Mouse (Mus musculus) forebrain, embryonic 15.5 days (tissue): ENCODE data around the gene Msantd2. TPM values are rescaled to one million over a fixed set of nuclear protein-coding genes. Genes with fewer than 3 reads are reported as not detected.

Source experiments
- ATAC-seq: fragments of 200-750 bp; cut with Nextera tagmentation; replicated peaks from 2 replicates; pipeline ENCODE4 v1.8.0; 2017; ENCODE audit warnings: mild to moderate bottlenecking, moderate TSS enrichment, moderate library complexity
- H3K27ac ChIP-seq: fragments of 300-500 bp; sonication (generic); replicated peaks from 2 replicates; pipeline ENCODE4 v1.5.1; 2015; ENCODE audit warnings: mild to moderate bottlenecking, inconsistent platforms
- H3K27me3 ChIP-seq: fragments of 300-500 bp; sonication (generic); 2 replicates; pipeline ENCODE4 v1.6.1; 2015; ENCODE audit warnings: inconsistent platforms
- H3K36me3 ChIP-seq: fragments of 300-500 bp; sonication (generic); 2 replicates; pipeline ENCODE4 v1.6.1; 2015; ENCODE audit warnings: mild to moderate bottlenecking, inconsistent platforms
- H3K4me1 ChIP-seq: fragments of 300-500 bp; sonication (generic); 2 replicates; pipeline ENCODE4 v1.6.1; 2015; ENCODE audit warnings: inconsistent platforms
- H3K4me2 ChIP-seq: fragments of 300-500 bp; sonication (generic); replicated peaks from 2 replicates; pipeline ENCODE4 v1.6.1; 2015; ENCODE audit warnings: mild to moderate bottlenecking, inconsistent platforms
- H3K4me3 ChIP-seq: fragments of 300-500 bp; sonication (generic); 2 replicates; pipeline ENCODE4 v1.5.1; 2015; ENCODE audit warnings: mild to moderate bottlenecking, inconsistent platforms
- H3K9ac ChIP-seq: fragments of 300-500 bp; sonication (generic); replicated peaks from 2 replicates; pipeline ENCODE4 v1.6.1; 2015; ENCODE audit warnings: mild to moderate bottlenecking, inconsistent platforms
- H3K9me3 ChIP-seq: fragments of 300-500 bp; sonication (generic); 2 replicates; pipeline ENCODE4 v1.6.1; 2016; ENCODE audit warnings: inconsistent platforms
- WGBS: fragments of 180-500 bp; shearing (Covaris S2); methylation state at CpG from one replicate; pipeline ENCODE4 v1.1.7; 2015; ENCODE audit warnings: mixed read lengths; 5-methylcytosine and 5-hydroxymethylcytosine counted together
- polyA plus RNA-seq: library from polyadenylated mRNA; unstranded; fragments of >200 nt; fragmentation: Nextera tagmentation; extraction: Ambion mirVana; gene quantifications from 2 replicates; pipeline ENCODE4 v1.2.1, GENCODE M21; 2015

Msantd2 gene
- polyA plus RNA-seq, 1 experiment from 2014 or later: 34.1 TPM

DNA sequence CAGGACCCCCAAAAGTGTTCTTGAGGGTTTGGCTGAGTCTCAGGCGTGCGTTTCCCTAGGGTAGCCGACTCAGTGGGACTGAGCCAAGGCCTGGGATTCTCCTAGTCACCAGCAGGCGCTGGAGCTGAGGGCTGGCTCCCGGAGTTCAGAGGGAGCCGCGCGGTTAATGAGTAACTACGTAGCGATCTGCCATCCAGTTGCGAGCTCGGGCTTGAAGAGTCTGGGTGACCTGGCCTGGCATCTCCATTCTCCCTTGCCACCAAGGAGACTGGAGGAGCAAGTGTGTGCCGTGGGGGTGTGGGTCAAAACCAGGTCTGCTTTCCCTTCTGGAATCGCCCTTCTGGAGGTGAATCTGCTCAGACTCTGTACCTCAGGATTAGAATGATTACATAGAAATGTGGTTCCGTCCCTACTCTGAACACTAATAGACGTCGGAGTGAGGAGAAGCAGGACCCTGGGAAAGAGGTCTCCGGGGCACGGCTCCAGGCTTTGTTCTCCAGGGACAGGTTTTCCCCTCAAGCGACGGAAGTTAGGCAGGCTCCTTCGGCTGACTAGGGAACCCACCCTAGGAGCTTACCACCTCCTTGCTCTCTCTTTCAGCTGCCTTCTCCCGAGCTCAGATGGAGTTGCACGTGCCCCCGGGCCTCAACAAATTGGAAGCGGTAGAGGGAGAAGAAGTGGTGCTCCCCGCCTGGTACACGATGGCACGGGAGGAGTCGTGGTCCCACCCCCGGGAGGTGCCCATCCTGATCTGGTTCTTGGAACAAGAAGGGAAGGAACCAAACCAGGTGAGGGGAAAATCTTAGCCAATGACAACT, 42.0 kb downstream of the Msantd2 start:
- peak overlapping the region; percentile 43 for H3K9ac ChIP-seq
- H3K4me1 ChIP-seq: peaks cover 21% of the 10 kb centered on the region
- WGBS: 3% methylated on average over 31 of the region's 31 CpGs
- H3K36me3 ChIP-seq: no peaks in the 10 kb centered on the region
- peak overlapping the region; percentile 4; the same call in 1 of the 2 replicates for H3K27ac ChIP-seq
- peak overlapping the region; percentile 31 for H3K4me3 ChIP-seq
- peak; percentile 81 for ATAC-seq
- H3K27me3 ChIP-seq: peaks cover 57% of the 10 kb centered on the region
- H3K9me3 ChIP-seq: no peaks in the 10 kb centered on the region
- H3K4me2 ChIP-seq: peak overlapping the region; percentile 53

DNA sequence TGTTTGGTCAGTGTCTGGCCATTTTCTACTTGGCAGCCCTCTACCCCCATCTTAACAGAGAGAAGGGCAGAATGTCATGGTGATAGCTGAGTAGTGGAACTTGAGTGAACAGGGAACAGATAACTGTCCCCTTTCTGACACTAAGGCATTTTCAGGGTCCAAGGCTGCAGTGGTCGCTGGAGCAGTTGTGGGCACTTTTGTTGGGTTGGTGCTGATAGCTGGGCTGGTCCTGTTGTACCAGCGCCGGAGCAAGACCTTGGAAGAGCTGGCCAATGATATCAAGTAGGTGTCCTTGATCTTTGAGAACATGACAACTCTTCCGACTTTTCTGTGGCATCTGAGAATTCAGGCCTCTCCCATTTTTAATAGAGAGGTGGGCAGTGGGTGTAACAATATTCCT, 47.7 kb downstream of the Msantd2 start:
- Histone ChIP-seq H3K4me1 (no peaks in the 10 kb centered on the region), H3K9me3 (no peaks in the 10 kb centered on the region), H3K4me3 (no peak overlapping the region), H3K9ac (no peak overlapping the region), H3K27me3 (peaks cover 2% of the 10 kb centered on the region; the same call in 1 of the 2 replicates), H3K4me2 (no peak overlapping the region), H3K27ac (no peak overlapping the region), H3K36me3 (no peaks in the 10 kb centered on the region)
- ATAC-seq: no peak
- WGBS: 84% methylated on average over 4 of the region's 4 CpGs

DNA sequence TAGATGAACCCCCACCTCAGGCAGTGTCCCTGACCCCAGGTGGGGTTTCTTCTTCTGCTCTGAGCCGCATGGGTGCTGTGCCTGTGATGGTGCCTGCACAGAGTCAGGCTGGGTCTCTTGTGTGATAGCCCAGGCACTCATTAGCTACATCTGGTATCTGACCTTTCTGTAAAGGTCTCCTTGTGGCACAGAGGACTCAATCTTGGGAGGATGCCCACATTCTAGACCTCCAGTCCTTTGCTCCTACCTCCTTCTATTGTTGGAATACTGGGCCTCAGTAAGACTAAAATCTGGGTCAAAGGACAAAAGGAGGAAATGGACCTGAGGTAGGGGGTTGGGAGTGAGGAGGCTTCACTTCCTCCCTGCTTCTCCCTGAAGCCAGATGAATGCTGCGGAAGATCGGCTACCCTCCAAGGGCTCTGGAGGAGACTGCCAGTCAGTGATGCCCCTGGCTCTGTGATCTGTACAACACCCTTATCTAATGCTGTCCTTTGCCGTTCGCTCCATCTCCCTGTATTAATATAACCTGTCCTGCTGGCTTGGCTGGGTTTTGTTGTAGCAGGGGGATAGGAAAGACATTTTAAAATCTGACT, 48.6 kb downstream of the Msantd2 start:
- Histone ChIP-seq H3K27me3 (no peaks in the 10 kb centered on the region), H3K4me1 (no peaks in the 10 kb centered on the region), H3K36me3 (no peaks in the 10 kb centered on the region), H3K4me3 (no peak overlapping the region), H3K27ac (no peak overlapping the region), H3K9ac (no peak overlapping the region), H3K9me3 (no peaks in the 10 kb centered on the region), H3K4me2 (no peak overlapping the region)
- no peak for ATAC-seq
- 84% methylated on average over 5 of the region's 5 CpGs for WGBS

DNA sequence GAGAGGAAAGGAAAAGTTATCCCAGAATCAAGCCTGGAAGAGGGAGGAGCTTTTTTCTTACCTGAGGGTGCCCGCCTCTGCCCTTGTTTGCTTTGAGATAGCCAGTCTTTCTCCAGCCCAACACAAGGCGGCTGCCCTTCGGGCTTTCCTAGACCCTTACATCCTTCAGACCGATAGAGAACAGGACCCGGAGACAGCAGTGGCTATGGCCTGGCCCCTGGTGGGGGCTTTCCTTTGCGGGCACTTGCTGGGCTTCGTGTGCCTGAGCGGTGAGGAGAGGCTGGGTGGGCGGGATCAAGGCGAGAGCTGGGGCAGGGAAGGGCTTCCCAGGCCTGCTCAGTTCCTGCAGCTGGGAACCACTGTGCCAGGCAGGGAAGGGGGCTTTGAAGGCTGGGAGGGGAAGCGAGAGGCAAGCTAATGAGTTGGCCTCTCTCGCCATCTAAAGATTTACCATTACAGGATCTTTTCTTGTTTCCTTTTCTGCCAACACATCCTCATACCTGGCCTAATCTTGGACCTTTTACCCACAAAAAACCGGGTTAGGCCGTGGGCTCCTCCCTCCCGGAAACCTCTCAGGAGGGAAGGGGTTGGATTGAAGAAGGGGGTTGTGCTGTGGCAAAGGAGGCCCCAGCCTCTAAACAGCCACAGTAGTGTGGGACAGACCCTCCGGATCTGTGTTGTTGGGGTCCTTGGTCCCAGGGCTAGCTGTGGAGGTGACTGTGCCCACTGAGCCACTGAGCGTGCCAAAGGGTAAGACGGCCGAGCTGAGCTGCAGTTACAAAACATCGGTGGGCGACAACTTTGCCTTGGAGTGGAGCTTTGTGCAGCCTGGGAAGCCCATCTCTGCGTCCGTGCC, 50.3 kb downstream of the Msantd2 start, which contains the start of gene Vsig2:
Gene Vsig2 (plus strand): TSS at position 86 of the 856 bp plus-strand sequence.
- Histone ChIP-seq H3K4me1 (peaks cover 4% of the 10 kb centered on the region), H3K27ac (no peak within 1 kb of the TSS), H3K9ac (no peak within 1 kb of the TSS), H3K9me3 (no peaks in the 10 kb centered on the region), H3K36me3 (no peaks in the 10 kb centered on the region), H3K27me3 (peaks cover 6% of the 10 kb centered on the region), H3K4me3 (no peak within 1 kb of the TSS), H3K4me2 (no peak within 1 kb of the TSS)
- WGBS: 49% methylated on average over 22 of the region's 23 CpGs
- ATAC-seq: no peak

DNA sequence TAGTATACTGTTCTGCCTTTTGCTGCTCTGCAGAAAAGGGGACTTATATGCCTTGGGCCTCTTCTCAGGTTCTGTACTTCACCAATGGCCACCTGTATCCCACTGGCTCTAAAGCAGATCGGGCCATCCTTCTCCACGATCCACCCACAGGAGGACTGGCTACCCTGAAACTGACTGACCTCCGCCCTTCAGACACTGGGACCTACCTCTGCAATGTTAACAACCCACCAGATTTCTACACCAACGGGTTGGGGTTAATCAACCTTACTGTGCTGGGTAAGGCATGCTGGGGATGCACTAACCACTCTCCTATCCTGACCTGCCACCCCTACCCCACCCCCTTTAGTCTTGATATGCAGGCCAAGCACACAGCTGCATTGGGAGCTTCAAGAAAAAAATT, 51.1 kb downstream of the Msantd2 start:
- peaks cover 9% of the 10 kb centered on the region for H3K27me3 ChIP-seq

DNA sequence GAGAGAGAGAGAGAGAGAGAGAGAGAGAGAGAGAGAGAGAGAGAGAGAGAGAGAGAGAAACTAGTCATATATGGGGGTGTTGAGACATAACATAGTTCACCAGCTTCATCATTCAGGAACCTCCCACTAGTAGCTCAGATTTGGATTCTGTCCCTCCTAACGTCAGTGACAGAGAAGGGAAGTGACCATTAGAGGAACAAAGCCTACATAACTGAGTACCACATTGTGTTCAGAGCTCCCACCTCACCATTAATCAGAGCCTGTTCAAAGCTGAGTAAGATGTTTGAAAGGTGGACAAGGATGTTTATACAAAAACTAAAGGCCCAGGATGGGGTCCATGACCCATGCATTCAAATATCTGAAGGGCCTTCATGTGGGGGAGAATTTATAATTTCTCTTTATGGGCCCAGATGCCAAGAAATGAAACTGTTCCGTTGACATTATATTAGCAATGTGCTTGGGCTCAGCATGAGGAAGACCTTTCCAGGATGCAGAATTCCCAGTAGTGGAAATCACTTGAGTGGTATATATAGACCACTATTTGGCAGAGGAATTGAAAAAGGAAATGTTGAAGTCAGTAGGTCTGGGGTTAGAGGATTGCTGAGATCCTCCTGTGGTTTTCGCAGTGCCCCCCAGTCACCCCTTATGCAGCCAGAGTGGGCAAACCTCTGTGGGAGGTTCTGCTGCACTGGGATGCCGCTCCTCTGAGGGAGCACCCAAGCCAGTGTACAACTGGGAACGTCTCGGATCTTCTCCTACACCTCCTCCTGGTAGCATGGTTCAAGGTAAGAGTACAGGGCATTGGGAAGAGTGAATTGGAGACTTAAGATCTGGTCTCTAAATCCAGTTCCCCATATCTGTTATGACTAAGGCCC, 51.8 kb downstream of the Msantd2 start:
- 83% methylated on average over 6 of the region's 6 CpGs for WGBS
- Histone ChIP-seq H3K36me3 (no peaks in the 10 kb centered on the region), H3K27ac (no peak overlapping the region), H3K9ac (no peak overlapping the region), H3K27me3 (peaks cover 16% of the 10 kb centered on the region), H3K4me3 (no peak overlapping the region), H3K4me1 (peaks cover 16% of the 10 kb centered on the region), H3K4me2 (no peak overlapping the region), H3K9me3 (no peaks in the 10 kb centered on the region)
- ATAC-seq: no peak

More for the DNA sequence above, 51.1 kb downstream of the Msantd2 start:
- H3K4me1 ChIP-seq: peaks cover 12% of the 10 kb centered on the region
- H3K4me2 ChIP-seq: no peak overlapping the region
- H3K36me3 ChIP-seq: no peaks in the 10 kb centered on the region
- no peaks in the 10 kb centered on the region for H3K9me3 ChIP-seq
- no peak overlapping the region for H3K9ac ChIP-seq
- WGBS: 95% methylated on average over 4 of the region's 4 CpGs
- ATAC-seq: no peak
- H3K4me3 ChIP-seq: no peak overlapping the region
- no peak overlapping the region for H3K27ac ChIP-seq

DNA sequence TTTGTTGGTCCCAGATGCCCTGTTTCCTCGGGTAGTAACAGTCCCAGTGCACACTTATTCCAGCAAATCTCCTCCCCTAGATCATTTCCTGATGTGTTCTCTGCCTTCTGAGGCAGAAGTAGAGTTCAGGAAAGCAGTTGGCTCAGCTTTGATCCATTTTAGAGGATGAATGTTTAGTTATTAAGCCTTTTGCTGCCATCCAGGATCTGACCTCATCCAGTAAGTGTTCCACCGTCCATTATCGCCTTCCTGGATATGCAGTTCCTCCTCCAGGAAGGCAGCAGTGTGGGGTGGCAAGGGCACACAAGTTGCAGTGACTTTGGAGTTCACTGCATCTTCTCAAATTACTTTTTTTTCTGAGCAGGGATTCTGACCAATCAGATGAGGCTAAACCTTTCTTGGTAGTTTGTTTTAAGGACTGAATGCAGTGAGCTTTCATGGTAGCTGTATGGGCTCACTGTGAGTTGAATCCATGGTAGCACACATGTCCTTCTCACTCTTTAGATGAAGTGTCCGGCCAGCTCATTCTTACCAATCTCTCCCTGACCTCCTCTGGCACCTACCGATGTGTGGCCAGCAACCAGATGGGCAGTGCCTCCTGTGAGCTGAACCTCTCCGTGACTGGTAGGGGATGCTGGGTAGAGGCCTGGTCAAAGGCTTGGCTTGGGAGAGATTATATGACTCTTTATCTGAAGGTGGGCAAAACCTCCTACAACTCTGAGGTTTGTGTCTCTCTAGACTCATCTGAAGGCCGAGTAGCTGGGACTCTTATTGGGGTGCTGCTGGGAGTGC, 52.9 kb downstream of the Msantd2 start:
- peaks cover 24% of the 10 kb centered on the region for H3K27me3 ChIP-seq
- H3K4me3 ChIP-seq: no peak overlapping the region
- H3K9me3 ChIP-seq: no peaks in the 10 kb centered on the region
- WGBS: 73% methylated on average over 7 of the region's 7 CpGs
- peaks cover 16% of the 10 kb centered on the region for H3K4me1 ChIP-seq
- H3K27ac ChIP-seq: no peak overlapping the region
- H3K36me3 ChIP-seq: no peaks in the 10 kb centered on the region
- no peak overlapping the region for H3K4me2 ChIP-seq
- no peak for ATAC-seq
- no peak overlapping the region for H3K9ac ChIP-seq

DNA sequence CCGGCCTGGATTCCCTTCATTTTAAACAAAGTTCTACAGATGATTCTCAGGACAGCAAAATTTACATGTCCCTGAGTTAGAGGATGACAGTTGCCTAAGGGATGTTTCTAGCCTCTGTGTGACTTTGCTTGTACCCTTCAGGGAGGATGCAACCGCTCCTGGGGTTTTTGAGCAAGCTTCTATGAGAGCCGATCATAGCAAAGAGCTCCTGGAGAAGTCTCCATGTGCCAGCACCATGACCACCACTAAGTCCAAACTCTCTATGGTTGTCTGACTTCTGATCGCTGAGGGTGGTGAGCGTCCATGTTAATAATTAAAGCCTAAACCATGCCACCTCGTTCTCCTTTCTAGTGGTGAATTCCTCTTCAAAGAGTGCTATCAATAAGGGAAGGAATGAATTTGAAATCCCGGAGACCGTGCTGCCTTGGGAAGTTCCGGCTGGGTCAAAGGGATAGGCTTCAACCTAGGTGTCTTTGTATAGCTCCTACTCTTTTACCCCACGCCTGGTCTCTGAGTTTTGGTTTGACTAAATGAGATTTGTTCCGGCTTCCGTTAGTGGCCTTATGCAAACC, 54.8 kb downstream of the Msantd2 start:
- Histone ChIP-seq H3K9ac (peak overlapping the region; percentile 19; the same call in 1 of the 2 replicates), H3K4me2 (peak overlapping the region; percentile 48), H3K4me3 (peak overlapping the region; percentile 33), H3K36me3 (no peaks in the 10 kb centered on the region), H3K27me3 (peaks cover 27% of the 10 kb centered on the region), H3K27ac (no peak overlapping the region), H3K4me1 (peaks cover 16% of the 10 kb centered on the region), H3K9me3 (no peaks in the 10 kb centered on the region)
- ATAC-seq: 0 out of 2 replicates have a peak, but pooled peaks have one; percentile 2
- WGBS: 35% methylated on average over 12 of the region's 12 CpGs

DNA sequence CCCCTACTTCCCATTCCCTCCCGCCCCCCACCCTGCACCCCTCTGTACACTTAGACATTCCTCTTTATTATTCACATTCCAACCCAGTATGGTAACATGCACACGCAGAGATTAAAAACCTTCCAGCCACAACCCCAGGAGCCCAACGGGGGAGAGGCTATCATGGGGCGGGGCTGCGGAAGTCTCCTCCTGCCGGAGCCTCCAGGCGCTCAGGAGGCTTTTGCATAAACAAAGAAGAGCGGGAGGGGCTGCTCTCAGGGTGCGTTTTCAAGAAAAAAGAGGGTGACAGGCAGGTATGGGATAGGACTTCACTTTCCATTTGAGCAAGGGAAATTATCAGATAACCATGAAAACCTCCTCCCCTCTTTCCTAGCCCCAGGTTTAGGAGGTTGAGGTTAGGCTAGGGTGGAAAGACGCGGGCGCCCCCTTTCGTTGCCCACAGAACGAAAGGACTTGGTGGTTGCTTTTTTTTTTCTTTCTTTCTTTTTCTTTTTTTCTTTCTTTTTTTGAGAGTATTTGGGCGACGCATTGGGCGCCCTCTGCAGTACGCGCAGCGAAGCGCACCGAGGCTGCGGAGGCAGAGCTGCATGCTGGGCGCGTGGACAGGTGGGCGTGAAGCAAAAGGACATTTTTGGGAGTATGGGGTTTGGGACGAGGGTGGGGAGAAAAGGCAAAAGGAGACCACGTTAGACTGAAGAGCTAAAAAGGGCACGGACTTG, 55.5 kb downstream of the Msantd2 start:
- H3K27ac ChIP-seq: no peak overlapping the region
- H3K4me2 ChIP-seq: peak overlapping the region; percentile 48
- peaks cover 16% of the 10 kb centered on the region for H3K4me1 ChIP-seq
- WGBS: under 1% methylated on average over 29 of the region's 29 CpGs
- H3K36me3 ChIP-seq: no peaks in the 10 kb centered on the region
- H3K9ac ChIP-seq: peak overlapping the region; percentile 19; the same call in 1 of the 2 replicates
- ATAC-seq: peak; percentile 62
- H3K4me3 ChIP-seq: peak overlapping the region; percentile 33
- no peaks in the 10 kb centered on the region for H3K9me3 ChIP-seq
- peaks cover 32% of the 10 kb centered on the region for H3K27me3 ChIP-seq

DNA sequence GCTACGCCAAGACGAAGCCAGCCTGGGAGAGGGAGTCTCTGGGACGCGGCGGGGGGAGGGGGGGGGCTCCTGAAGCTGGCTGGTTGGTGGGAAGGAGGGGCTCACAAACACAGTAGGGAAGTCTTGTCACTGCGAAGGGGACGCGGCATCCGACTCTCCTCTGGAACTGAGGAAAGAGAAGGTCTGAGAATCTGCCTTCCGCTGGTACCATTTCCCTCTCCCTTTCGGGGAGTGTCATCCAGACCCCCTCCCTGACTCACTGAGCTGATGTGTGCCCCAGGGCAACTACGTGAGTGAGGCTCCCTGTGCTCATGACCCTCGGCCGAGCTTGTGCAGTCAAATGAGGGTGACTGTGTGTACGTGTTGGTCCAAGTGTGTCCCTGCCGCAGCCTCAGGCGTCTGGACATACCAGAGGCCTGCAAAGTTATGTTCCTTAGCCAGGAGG, 56.1 kb downstream of the Msantd2 start:
- ATAC-seq: peak; percentile 51
- peak overlapping the region; percentile 33 for H3K4me3 ChIP-seq
- WGBS: 9% methylated on average over 17 of the region's 17 CpGs
- H3K4me1 ChIP-seq: peaks cover 16% of the 10 kb centered on the region
- peaks cover 38% of the 10 kb centered on the region for H3K27me3 ChIP-seq
- no peaks in the 10 kb centered on the region for H3K9me3 ChIP-seq
- no peaks in the 10 kb centered on the region for H3K36me3 ChIP-seq
- peak overlapping the region; percentile 48 for H3K4me2 ChIP-seq
- H3K9ac ChIP-seq: no peak overlapping the region
- no peak overlapping the region for H3K27ac ChIP-seq
